Mouse (Mus musculus) cerebellum, adult 2 months (tissue): ENCODE measurements around the gene Taf7l. TPM values are rescaled to one million over a fixed set of nuclear protein-coding genes. Genes with fewer than 3 reads are reported as not detected.

Source experiments
- DNase-seq, 2 experiments: peaks; one replicate each; pipeline ENCODE4 v3.0.0; 2021
- H3K27ac ChIP-seq: fragments of 200-500 bp; 2 replicates; pipeline ENCODE4 v1.5.1; 2012; ENCODE audit warnings: low read length, control low read depth, inconsistent platforms; ENCODE audit not compliant: insufficient read depth
- H3K27me3 ChIP-seq: fragments of 200-500 bp; 2 replicates; pipeline ENCODE4 v1.6.1; 2012; ENCODE audit warnings: inconsistent platforms, mild to moderate bottlenecking, low read length, moderate library complexity; ENCODE audit not compliant: control insufficient read depth, insufficient read depth
- H3K4me1 ChIP-seq: fragments of 200-500 bp; 2 replicates; pipeline ENCODE4 v1.6.1; 2011; ENCODE audit warnings: low read length; ENCODE audit not compliant: control insufficient read depth, insufficient read depth
- H3K4me3 ChIP-seq: fragments of 200-500 bp; replicated peaks from 2 replicates; pipeline ENCODE3; 2011; ENCODE audit warnings: mild to moderate bottlenecking, low read depth, low read length, control low read depth; ENCODE audit not compliant: insufficient read depth
- CTCF ChIP-seq: fragments of 200-500 bp; IDR thresholded peaks from 2 replicates; pipeline ENCODE4 v1.5.1; 2011; ENCODE audit warnings: low read depth, mild to moderate bottlenecking, control low read depth, low read length, moderate library complexity, borderline replicate concordance; ENCODE audit not compliant: insufficient read depth
- POLR2A ChIP-seq: fragments of 200-500 bp; IDR thresholded peaks from 2 replicates; pipeline ENCODE4 v1.6.1; 2011; ENCODE audit warnings: low read length, control low read depth, borderline replicate concordance; ENCODE audit not compliant: insufficient read depth
- WGBS: fragments of 180-500 bp; shearing (Covaris S2); methylation state at CpG from one replicate; pipeline ENCODE4 v1.1.7; 2018; 5-methylcytosine and 5-hydroxymethylcytosine counted together
- polyA plus RNA-seq: library from polyadenylated mRNA; depleted of rRNA; stranded (reverse); fragments of >200 nt; gene quantifications from 2 replicates; pipeline ENCODE4 v1.2.3, GENCODE M21; 2012; rRNA removed

The Taf7l gene
- polyA plus RNA-seq = 0.08 TPM in 1 of 2 replicates, not detected in the other

DNA sequence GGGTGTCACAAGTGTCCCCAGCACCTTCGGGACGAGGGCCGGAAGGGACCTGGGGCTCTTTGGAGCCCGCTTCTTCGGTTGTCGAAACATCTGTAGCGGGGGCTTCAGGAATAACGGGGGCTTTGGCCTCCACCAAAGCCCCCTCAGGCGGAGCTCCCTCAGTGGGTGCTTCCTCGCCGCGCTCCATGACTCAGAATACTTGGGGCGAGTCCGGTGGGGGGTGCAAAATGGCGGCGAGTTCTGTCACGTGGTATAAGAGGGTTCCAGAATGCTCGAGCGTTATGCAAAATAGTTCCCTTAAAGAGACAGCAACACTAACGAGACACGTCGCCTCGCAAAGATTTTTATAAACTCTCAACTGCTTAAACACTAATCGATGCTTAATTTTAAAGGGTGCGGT lies at the start of gene Taf7l:
Taf7l (minus strand) TSS at position 201 of the 400 bp plus-strand sequence.
- no peak for TF ChIP-seq POLR2A
- Histone ChIP-seq H3K4me3 (no peak within 1 kb of the TSS), H3K4me1 (no peaks in the 10 kb centered on the region), H3K27ac (no peak within 1 kb of the TSS), H3K27me3 (no peaks in the 10 kb centered on the region)
- DNase-seq = no peak
- WGBS = 92% methylated on average over 25 of the region's 25 CpGs

DNA sequence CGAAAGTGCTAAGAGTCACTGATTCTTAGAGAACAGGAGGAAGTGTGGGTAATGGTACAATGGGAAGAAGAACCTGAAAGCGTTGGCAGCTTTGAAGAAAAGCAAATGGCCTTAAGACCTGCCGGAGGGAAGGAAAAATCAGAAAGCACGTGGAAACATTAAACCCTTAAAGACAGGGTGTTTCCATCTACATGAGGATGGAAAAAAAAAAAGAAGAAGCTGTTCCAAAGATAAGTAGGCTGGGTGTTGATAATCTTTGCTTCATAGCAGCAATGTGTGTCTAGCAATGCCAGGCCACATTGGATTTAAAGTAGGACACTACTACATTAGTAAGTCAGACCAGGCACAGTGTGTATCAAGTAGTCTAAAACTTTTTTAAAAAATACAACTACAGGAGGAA lies 49.0 kb upstream of the Taf7l start:
- WGBS = 91% methylated on average over 4 of the region's 4 CpGs
- no peaks in the 10 kb centered on the region for H3K4me1 ChIP-seq

DNA sequence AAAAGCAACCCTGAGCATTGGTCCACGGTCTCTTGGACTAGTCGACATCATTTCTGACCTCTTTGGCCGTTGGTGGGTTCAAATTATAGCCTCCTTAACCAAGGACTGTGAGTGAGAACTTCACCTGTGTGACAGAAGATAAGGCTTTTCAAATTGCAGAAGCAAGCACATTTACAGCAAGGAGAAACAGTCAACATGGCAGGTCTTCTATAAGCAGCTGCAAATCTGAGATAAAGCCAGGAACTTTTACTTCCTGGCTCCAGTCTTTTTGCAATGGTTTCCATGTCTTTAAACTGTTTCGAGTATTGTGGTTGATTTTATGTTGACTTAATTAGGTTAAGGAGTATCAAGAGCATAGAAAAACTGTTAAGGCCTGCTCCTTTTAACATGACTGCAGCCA lies 47.5 kb upstream of the Taf7l start:
- 78% methylated on average over 4 of the region's 4 CpGs for WGBS
- no peak for DNase-seq
- TF ChIP-seq CTCF (no peak), POLR2A (no peak)
- no peak overlapping the region for H3K27ac ChIP-seq
- H3K27me3 ChIP-seq = no peaks in the 10 kb centered on the region
- no peaks in the 10 kb centered on the region for H3K4me1 ChIP-seq
- no peak overlapping the region for H3K4me3 ChIP-seq

More for the DNA sequence above, 49.0 kb upstream of the Taf7l start:
- no peaks in the 10 kb centered on the region for H3K27me3 ChIP-seq
- no peak overlapping the region for H3K4me3 ChIP-seq
- H3K27ac ChIP-seq = no peak overlapping the region
- no peak for DNase-seq
- TF ChIP-seq POLR2A (no peak), CTCF (no peak)

DNA sequence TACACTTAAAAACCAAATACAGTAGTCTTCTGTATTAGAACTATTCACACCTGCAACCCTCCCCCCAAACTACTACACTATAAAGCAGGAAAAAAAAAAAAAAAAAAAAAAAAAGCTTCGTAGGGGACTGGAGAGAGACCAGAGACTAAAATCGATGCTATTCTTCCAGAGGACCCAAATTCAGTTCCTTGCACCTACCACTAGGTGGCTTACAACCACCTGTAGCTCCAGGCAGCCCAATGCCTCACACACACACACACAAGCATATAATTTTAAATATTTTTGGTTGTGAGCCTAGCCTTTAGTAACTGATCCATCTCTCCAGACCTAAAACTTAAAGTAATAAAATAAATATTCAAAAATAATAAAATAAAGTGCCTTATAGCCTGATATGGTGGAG lies 33.2 kb upstream of the Taf7l start:
- Histone ChIP-seq H3K4me3 (no peak overlapping the region), H3K27me3 (no peaks in the 10 kb centered on the region), H3K4me1 (no peaks in the 10 kb centered on the region), H3K27ac (no peak overlapping the region)
- DNase-seq = no peak
- 14% methylated on average over 2 of the region's 2 CpGs for WGBS
- TF ChIP-seq CTCF = peak; percentile 55; the same call in 1 of the 2 replicates
- TF ChIP-seq POLR2A = no peak

DNA sequence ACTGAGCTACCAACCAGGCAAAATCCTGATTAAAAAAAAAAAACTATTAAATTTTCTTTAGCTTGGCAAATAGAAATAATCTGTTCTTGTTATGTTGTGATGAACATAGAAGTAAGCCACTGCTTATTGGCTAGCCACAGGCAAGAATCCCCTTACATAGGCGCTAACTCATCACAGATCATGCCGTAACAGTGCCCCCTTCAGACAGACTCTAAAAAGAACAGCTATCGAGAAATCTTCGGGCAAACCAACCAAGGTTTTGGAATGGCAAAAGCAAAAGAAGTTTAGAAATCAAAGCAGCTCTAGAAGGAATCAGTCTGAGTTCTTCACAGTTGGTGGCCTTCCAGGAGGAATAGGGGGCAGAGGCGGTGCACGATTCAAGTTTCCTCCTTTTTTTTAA lies 31.7 kb upstream of the Taf7l start:
- no peak for TF ChIP-seq CTCF
- no peak for TF ChIP-seq POLR2A
- WGBS = 70% methylated on average over 6 of the region's 6 CpGs
- H3K4me3 ChIP-seq = no peak overlapping the region

DNA sequence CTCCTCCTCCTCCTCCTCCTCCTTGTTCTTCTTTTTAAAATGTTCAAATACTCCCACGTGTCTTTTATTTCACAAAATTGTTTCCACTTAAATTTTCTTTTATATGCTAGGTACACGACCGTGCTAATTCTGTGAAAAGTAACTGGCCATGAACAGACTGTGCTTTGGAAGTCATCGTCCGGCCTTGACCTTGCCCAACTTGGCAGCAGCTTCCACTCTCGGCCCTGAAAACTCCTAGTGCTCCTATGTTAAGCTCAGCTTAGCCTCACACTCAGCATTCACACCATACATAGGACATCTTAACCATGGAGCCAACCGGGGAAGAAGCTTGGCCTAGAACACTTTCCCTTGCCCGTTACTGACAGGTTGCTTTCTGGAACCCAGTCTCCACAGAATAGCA lies 24.4 kb upstream of the Taf7l start:
- Histone ChIP-seq H3K27ac (no peak overlapping the region), H3K4me1 (no peaks in the 10 kb centered on the region), H3K4me3 (no peak overlapping the region), H3K27me3 (no peaks in the 10 kb centered on the region)
- 84% methylated on average over 8 of the region's 8 CpGs for WGBS
- TF ChIP-seq POLR2A (no peak), CTCF (no peak)
- DNase-seq = no peak

More for the DNA sequence above, 31.7 kb upstream of the Taf7l start:
- no peaks in the 10 kb centered on the region for H3K27me3 ChIP-seq
- no peak overlapping the region for H3K27ac ChIP-seq
- no peak for DNase-seq
- no peaks in the 10 kb centered on the region for H3K4me1 ChIP-seq

DNA sequence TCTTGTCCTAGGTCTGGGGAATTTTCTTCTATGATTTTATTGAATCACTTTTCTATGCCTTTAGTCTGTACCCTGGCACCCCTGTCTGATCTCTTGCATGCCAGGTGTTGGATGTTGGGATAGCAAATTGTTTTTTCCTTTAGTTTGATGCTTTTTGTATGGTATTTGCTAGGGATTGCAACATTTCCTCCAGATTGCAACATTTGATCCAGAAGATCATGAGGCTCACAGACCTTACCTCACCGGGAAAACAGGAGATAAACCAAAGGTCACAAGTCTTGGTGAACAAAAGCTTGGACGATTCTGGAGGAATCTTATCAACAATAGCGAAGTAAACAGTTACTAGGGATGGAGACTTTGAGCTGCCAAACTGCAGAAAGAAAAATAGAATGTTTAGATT lies 5.4 kb upstream of the Taf7l start:
- TF ChIP-seq POLR2A (no peak), CTCF (no peak)
- H3K4me3 ChIP-seq = no peak overlapping the region
- no peak for DNase-seq
- no peak overlapping the region for H3K27ac ChIP-seq
- no peaks in the 10 kb centered on the region for H3K4me1 ChIP-seq
- H3K27me3 ChIP-seq = no peaks in the 10 kb centered on the region
- WGBS = 75% methylated on average over 3 of the region's 3 CpGs

DNA sequence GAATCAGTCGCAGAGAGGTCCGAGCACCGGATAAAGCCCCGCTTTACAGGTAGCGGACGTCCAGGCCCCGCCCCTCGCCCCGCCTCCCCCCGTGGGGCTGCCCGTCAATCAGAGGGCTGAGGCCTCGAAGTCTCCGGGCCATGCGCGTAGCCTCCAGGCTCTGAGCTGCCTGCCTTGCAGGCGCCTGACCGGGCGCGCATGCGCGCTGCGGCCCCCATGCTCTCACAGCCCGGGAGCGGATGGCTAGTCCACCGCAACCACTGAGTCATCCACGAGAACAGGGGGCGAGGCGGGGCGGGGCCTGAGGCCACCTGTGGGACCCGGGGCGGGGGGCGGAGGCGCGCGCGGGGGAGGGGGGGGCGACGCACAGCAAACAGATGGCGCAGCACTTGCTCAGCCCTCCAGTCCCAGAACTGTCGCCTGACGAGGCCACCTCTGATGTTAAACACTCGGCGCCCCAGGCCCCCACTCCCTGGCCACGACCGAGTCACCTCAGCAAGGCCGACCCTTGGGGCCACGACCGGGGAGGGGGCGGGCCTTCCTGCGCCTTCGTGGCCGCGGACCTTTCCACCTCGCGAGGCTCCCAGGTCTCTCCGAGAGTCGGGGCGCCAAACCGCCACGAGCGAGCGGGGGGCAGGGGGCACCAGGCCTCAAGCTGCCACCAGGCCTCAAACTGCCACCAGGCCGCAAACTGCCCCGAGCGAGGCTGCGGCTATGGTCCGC lies 1.1 kb downstream of the Taf7l start:
- Histone ChIP-seq H3K4me3 (no peak overlapping the region), H3K27me3 (no peaks in the 10 kb centered on the region), H3K27ac (no peak overlapping the region), H3K4me1 (no peaks in the 10 kb centered on the region)
- no peak for DNase-seq
- 64% methylated on average over 48 of the region's 67 CpGs for WGBS
- no peak for TF ChIP-seq CTCF
- TF ChIP-seq POLR2A = no peak

DNA sequence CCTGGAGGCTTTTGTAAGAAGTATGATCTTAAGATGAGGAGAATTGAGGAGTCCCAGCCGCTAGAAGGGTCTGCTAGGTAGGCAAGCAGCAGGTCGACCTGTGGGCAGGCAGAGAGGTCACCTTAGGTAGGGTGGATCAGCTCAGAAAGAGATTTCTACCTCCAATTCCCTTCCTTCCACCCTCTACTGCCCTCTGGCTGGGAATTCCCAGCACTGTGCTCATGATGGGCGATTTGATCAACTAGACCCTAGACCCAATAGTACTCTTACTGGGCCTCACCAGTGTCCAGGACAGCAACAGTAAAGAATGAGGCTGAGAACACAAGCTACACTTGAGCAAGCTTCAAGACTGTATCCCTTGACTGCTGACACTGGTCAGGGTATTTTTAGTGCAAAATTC lies 49.0 kb downstream of the Taf7l start:
- TF ChIP-seq CTCF (no peak), POLR2A (no peak)
- no peaks in the 10 kb centered on the region for H3K27me3 ChIP-seq
- no peak for DNase-seq
- WGBS = 49% methylated on average over 3 of the region's 3 CpGs
- no peak overlapping the region for H3K4me3 ChIP-seq
- no peaks in the 10 kb centered on the region for H3K4me1 ChIP-seq
- H3K27ac ChIP-seq = no peak overlapping the region
